10 mouse cellular contexts compared by ENCODE assay signal in genomic region chr7:28929381-28929780, GRCm38 (mm10). TPM values are rescaled to one million over a fixed set of nuclear protein-coding genes. Genes with fewer than 3 reads are reported as not detected.
DNase-seq lines count a peak whose midpoint lies in the region; ATAC-seq lines count a peak whose summit lies in the region.
"Had no signal": no experiment of that assay in that cellular context is flagged by ENCODE, and none has a peak within 500 bp of the region (broad histone marks: within the 10 kb centered on the region; RNA-seq: fewer than 3 reads in every experiment).

No protein-coding gene starts in this region.

- H3K36me3 ChIP-seq in heart, embryonic 16.5 days (ENCODE audit: control insufficient read depth, insufficient read depth): no peaks in the 10 kb centered on the region; the same call in 1 of the 2 replicates
- H3K36me3 ChIP-seq in embryonic facial prominence, embryonic 12.5 days: 0 out of 2 replicates have a peak, but pooled peaks cover 3% of the 10 kb centered on the region
- H3K36me3 ChIP-seq in forebrain, embryonic 12.5 days (replicated peaks): no peaks in the 10 kb centered on the region

- no peak overlapping the region for H3K9ac ChIP-seq in heart, embryonic 16.5 days (ENCODE audit: low read length)
- no peak overlapping the region for H3K9ac ChIP-seq in embryonic facial prominence, embryonic 12.5 days
- no peak overlapping the region for H3K9ac ChIP-seq in forebrain, embryonic 12.5 days
- H3K9ac ChIP-seq: neural tube, embryonic 12.5 days had no signal

- no peak overlapping the region for H3K4me2 ChIP-seq in heart, embryonic 16.5 days (ENCODE audit: low read depth, low read length)
- H3K4me2 ChIP-seq in embryonic facial prominence, embryonic 12.5 days (replicated peaks): 0 out of 2 replicates have a peak overlapping the region, but pooled peaks have one; percentile 9
- no peak overlapping the region for H3K4me2 ChIP-seq in forebrain, embryonic 12.5 days
- H3K4me2 ChIP-seq: neural tube, embryonic 12.5 days had no signal

- no peaks in the 10 kb centered on the region for H3K27me3 ChIP-seq in heart, embryonic 16.5 days (ENCODE audit: control insufficient read depth, insufficient read depth, low read length)
- no peaks in the 10 kb centered on the region for H3K27me3 ChIP-seq in embryonic facial prominence, embryonic 12.5 days
- H3K27me3 ChIP-seq in forebrain, embryonic 12.5 days: no peaks in the 10 kb centered on the region
- H3K27me3 ChIP-seq: neural tube, embryonic 12.5 days had no signal

- DNase-seq in heart, adult 9 months (ENCODE audit: low spot score in 2 of 2): no peak
- DNase-seq in kidney, postnatal 10 days: peak; percentile 81
- peak; percentile 45 to 68 for DNase-seq in lung, postnatal 4 days
- DNase-seq in right cerebral cortex, adult 2 months (ENCODE audit: low spot score in 2 of 2): no peak
- no peak for DNase-seq in Muller cell, postnatal 12 days (ENCODE audit: inconsistent ontology term)

- peaks cover 62% of the 10 kb centered on the region for H3K4me1 ChIP-seq in heart, embryonic 16.5 days (ENCODE audit: control insufficient read depth, insufficient read depth, low read length)
- peaks cover 42% of the 10 kb centered on the region for H3K4me1 ChIP-seq in embryonic facial prominence, embryonic 12.5 days
- peaks cover 46% of the 10 kb centered on the region for H3K4me1 ChIP-seq in forebrain, embryonic 12.5 days

- ATAC-seq in heart, embryonic 16.5 days (replicated peaks; ENCODE audit: extremely low read depth, insufficient read depth, low FRiP score): no peak
- ATAC-seq in embryonic facial prominence, embryonic 12.5 days (ENCODE audit: insufficient number of reproducible peaks, insufficient read depth, low FRiP score, low TSS enrichment): no peak
- no peak for ATAC-seq in forebrain, embryonic 12.5 days (ENCODE audit: low FRiP score)

- 28% methylated on average over 3 of the region's 3 CpGs for WGBS in heart, embryonic 16.5 days
- 39% methylated on average over 3 of the region's 3 CpGs for WGBS in embryonic facial prominence, embryonic 12.5 days
- WGBS in forebrain, embryonic 12.5 days: 58% methylated on average over 3 of the region's 3 CpGs

- peak overlapping the region; percentile 74 for H3K27ac ChIP-seq in heart, embryonic 16.5 days (ENCODE audit: low read length)
- H3K27ac ChIP-seq in embryonic facial prominence, embryonic 12.5 days: peak overlapping the region; percentile 66; the same call in 1 of the 2 replicates
- no peak overlapping the region for H3K27ac ChIP-seq in forebrain, embryonic 12.5 days
- H3K27ac ChIP-seq: neural tube, embryonic 12.5 days had no signal

- no peak overlapping the region for H3K4me3 ChIP-seq in heart, embryonic 16.5 days (ENCODE audit: low read length)
- no peak overlapping the region for H3K4me3 ChIP-seq in embryonic facial prominence, embryonic 12.5 days
- H3K4me3 ChIP-seq in forebrain, embryonic 12.5 days (replicated peaks): no peak overlapping the region
- H3K4me3 ChIP-seq: neural tube, embryonic 12.5 days had no signal

- H3K9me3 ChIP-seq in heart, embryonic 16.5 days (replicated peaks; ENCODE audit: control insufficient read depth, low read length): no peaks in the 10 kb centered on the region
- H3K9me3 ChIP-seq in embryonic facial prominence, embryonic 12.5 days: no peaks in the 10 kb centered on the region
- no peaks in the 10 kb centered on the region for H3K9me3 ChIP-seq in forebrain, embryonic 12.5 days
- H3K9me3 ChIP-seq: G1E; neural tube, embryonic 12.5 days had no signal

RNA-seq across cellular contexts. Expression of gene Actn4, which starts 32.8 kb away (rescaled TPM):
- polyA plus RNA-seq in heart, embryonic 16.5 days (2015; fragmentation: Nextera tagmentation; extraction: Ambion mirVana): 260 and 301 TPM in 2 replicates
- 233 and 253 TPM in 2 replicates for polyA plus RNA-seq in embryonic facial prominence, embryonic 12.5 days (2016; fragmentation: Nextera tagmentation; extraction: Ambion mirVana)
- polyA plus RNA-seq in forebrain, embryonic 12.5 days (2016; fragmentation: Nextera tagmentation; extraction: Ambion mirVana): 159 and 171 TPM in 2 replicates

RNA-seq across cellular contexts. Expression of gene Capn12, which starts 48.2 kb away (rescaled TPM):
- polyA plus RNA-seq in heart, embryonic 16.5 days (2015; fragmentation: Nextera tagmentation; extraction: Ambion mirVana): 0.41 and 0.42 TPM in 2 replicates
- 0.26 and 0.36 TPM in 2 replicates for polyA plus RNA-seq in embryonic facial prominence, embryonic 12.5 days (2016; fragmentation: Nextera tagmentation; extraction: Ambion mirVana)
- 0.24 and 0.57 TPM in 2 replicates for polyA plus RNA-seq in forebrain, embryonic 12.5 days (2016; fragmentation: Nextera tagmentation; extraction: Ambion mirVana)

RNA-seq across cellular contexts. Expression of gene Eif3k, which starts 52.3 kb away (rescaled TPM):
- polyA plus RNA-seq in heart, embryonic 16.5 days (2015; fragmentation: Nextera tagmentation; extraction: Ambion mirVana): 262 and 283 TPM in 2 replicates
- polyA plus RNA-seq in embryonic facial prominence, embryonic 12.5 days (2016; fragmentation: Nextera tagmentation; extraction: Ambion mirVana): 392 and 419 TPM in 2 replicates
- polyA plus RNA-seq in forebrain, embryonic 12.5 days (2016; fragmentation: Nextera tagmentation; extraction: Ambion mirVana): 314 and 342 TPM in 2 replicates

RNA-seq across cellular contexts. Expression of gene Map4k1, which starts 52.5 kb away (rescaled TPM):
- 6.0 and 12.2 TPM in 2 replicates for polyA plus RNA-seq in heart, embryonic 16.5 days (2015; fragmentation: Nextera tagmentation; extraction: Ambion mirVana)
- 6.7 and 9.3 TPM in 2 replicates for polyA plus RNA-seq in embryonic facial prominence, embryonic 12.5 days (2016; fragmentation: Nextera tagmentation; extraction: Ambion mirVana)
- 5.0 and 5.7 TPM in 2 replicates for polyA plus RNA-seq in forebrain, embryonic 12.5 days (2016; fragmentation: Nextera tagmentation; extraction: Ambion mirVana)

Comparison
In these comparisons a context has a peak if more than half of its experiments do, and no peak if none do; other contexts are left out.
1. DNase-seq: peak in kidney, postnatal 10 days (single experiment) and lung, postnatal 4 days (2 of 2); none in heart, adult 9 months (0 of 2), right cerebral cortex, adult 2 months (0 of 2) and Muller cell, postnatal 12 days (single experiment).